Mouse (Mus musculus): ENCODE data around the gene Vnn1. TPM values are rescaled to one million over a fixed set of nuclear protein-coding genes. Genes with fewer than 3 reads are reported as not detected.

The Vnn1 gene
- polyA plus RNA-seq, 1 experiment = 1.00 TPM

GRCm38 (mm10) chr10:23923941-23924340, 29.5 kb downstream of the Vnn1 start:
- Histone ChIP-seq H3K27me3 (ENCODE audit: control insufficient read depth, insufficient read depth, low read length) (no peaks in the 10 kb centered on the region), H3K27ac (ENCODE audit: control insufficient read depth, insufficient read depth, low read length) (no peak overlapping the region), H3K36me3 (ENCODE audit: control insufficient read depth, insufficient read depth, low read length) (no peaks in the 10 kb centered on the region), H3K4me1 (replicated peaks; ENCODE audit: control insufficient read depth, insufficient read depth, low read length) (no peaks in the 10 kb centered on the region), H3K4me3 (ENCODE audit: control insufficient read depth, insufficient read depth, low read length) (no peak overlapping the region)
- WGBS = 88% methylated on average over 2 of the region's 2 CpGs
- no peak for DNase-seq
- no peak for TF ChIP-seq CTCF (IDR thresholded peaks at IDR 0.05; ENCODE audit: borderline replicate concordance, control insufficient read depth, extremely low read depth, insufficient read depth, low read length, poor library complexity)
- no peak for TF ChIP-seq POLR2A (IDR thresholded peaks at IDR 0.05; ENCODE audit: control insufficient read depth, extremely low read depth, insufficient read depth, low read length, poor library complexity)

- 60% methylated on average over 4 of the region's 4 CpGs for WGBS
- Histone ChIP-seq H3K4me1 (replicated peaks; ENCODE audit: control insufficient read depth, insufficient read depth, low read length) (no peaks in the 10 kb centered on the region), H3K4me3 (ENCODE audit: control insufficient read depth, insufficient read depth, low read length) (no peak overlapping the region), H3K27ac (ENCODE audit: control insufficient read depth, insufficient read depth, low read length) (no peak overlapping the region), H3K27me3 (ENCODE audit: control insufficient read depth, insufficient read depth, low read length) (no peaks in the 10 kb centered on the region), H3K36me3 (ENCODE audit: control insufficient read depth, insufficient read depth, low read length) (no peaks in the 10 kb centered on the region)
- no peak for TF ChIP-seq POLR2A (IDR thresholded peaks at IDR 0.05; ENCODE audit: control insufficient read depth, extremely low read depth, insufficient read depth, low read length, poor library complexity)
- TF ChIP-seq CTCF (IDR thresholded peaks at IDR 0.05; ENCODE audit: borderline replicate concordance, control insufficient read depth, extremely low read depth, insufficient read depth, low read length, poor library complexity) = no peak
- no peak for DNase-seq
Observed at GRCm38 (mm10) chr10:23937613-23938012, 43.1 kb downstream of the Vnn1 start.

- DNase-seq = no peak
- no peak within 1 kb of the TSS for H3K4me3 ChIP-seq (ENCODE audit: control insufficient read depth, insufficient read depth, low read length)
- no peaks in the 10 kb centered on the region for H3K27me3 ChIP-seq (ENCODE audit: control insufficient read depth, insufficient read depth, low read length)
- H3K4me1 ChIP-seq (replicated peaks; ENCODE audit: control insufficient read depth, insufficient read depth, low read length) = no peaks in the 10 kb centered on the region
- H3K36me3 ChIP-seq (ENCODE audit: control insufficient read depth, insufficient read depth, low read length) = no peaks in the 10 kb centered on the region
- H3K27ac ChIP-seq (ENCODE audit: control insufficient read depth, insufficient read depth, low read length) = no peak within 1 kb of the TSS
- TF ChIP-seq CTCF (IDR thresholded peaks at IDR 0.05; ENCODE audit: borderline replicate concordance, control insufficient read depth, extremely low read depth, insufficient read depth, low read length, poor library complexity) (no peak), POLR2A (IDR thresholded peaks at IDR 0.05; ENCODE audit: control insufficient read depth, extremely low read depth, insufficient read depth, low read length, poor library complexity) (no peak)
- WGBS = 89% methylated on average over 6 of the region's 6 CpGs
Observed at GRCm38 (mm10) chr10:23938312-23938711, 43.8 kb downstream of the Vnn1 start, which contains the start of gene Taar2. Gene Taar2 (plus strand): TSS chr10:23938572.

GRCm38 (mm10) chr10:23942465-23942864, 48.0 kb downstream of the Vnn1 start:
- H3K4me1 ChIP-seq (replicated peaks; ENCODE audit: control insufficient read depth, insufficient read depth, low read length) = no peaks in the 10 kb centered on the region
- H3K27me3 ChIP-seq (ENCODE audit: control insufficient read depth, insufficient read depth, low read length) = no peaks in the 10 kb centered on the region
- no peak overlapping the region for H3K27ac ChIP-seq (ENCODE audit: control insufficient read depth, insufficient read depth, low read length)
- no peak overlapping the region for H3K4me3 ChIP-seq (ENCODE audit: control insufficient read depth, insufficient read depth, low read length)
- DNase-seq = peak; percentile 27
- H3K36me3 ChIP-seq (ENCODE audit: control insufficient read depth, insufficient read depth, low read length) = no peaks in the 10 kb centered on the region
- WGBS = 86% methylated on average over 5 of the region's 5 CpGs
- TF ChIP-seq POLR2A (IDR thresholded peaks at IDR 0.05; ENCODE audit: control insufficient read depth, extremely low read depth, insufficient read depth, low read length, poor library complexity) (no peak), CTCF (IDR thresholded peaks at IDR 0.05; ENCODE audit: borderline replicate concordance, control insufficient read depth, extremely low read depth, insufficient read depth, low read length, poor library complexity) (no peak)

- Histone ChIP-seq H3K27ac (ENCODE audit: control insufficient read depth, insufficient read depth, low read length) (no peak overlapping the region), H3K4me3 (ENCODE audit: control insufficient read depth, insufficient read depth, low read length) (no peak overlapping the region), H3K27me3 (ENCODE audit: control insufficient read depth, insufficient read depth, low read length) (no peaks in the 10 kb centered on the region), H3K4me1 (replicated peaks; ENCODE audit: control insufficient read depth, insufficient read depth, low read length) (no peaks in the 10 kb centered on the region), H3K36me3 (ENCODE audit: control insufficient read depth, insufficient read depth, low read length) (no peaks in the 10 kb centered on the region)
- 59% methylated on average over 7 of the region's 7 CpGs for WGBS
- TF ChIP-seq CTCF (IDR thresholded peaks at IDR 0.05; ENCODE audit: borderline replicate concordance, control insufficient read depth, extremely low read depth, insufficient read depth, low read length, poor library complexity) (no peak), POLR2A (IDR thresholded peaks at IDR 0.05; ENCODE audit: control insufficient read depth, extremely low read depth, insufficient read depth, low read length, poor library complexity) (no peak)
- no peak for DNase-seq
Observed at GRCm38 (mm10) chr10:23948026-23948425, 53.5 kb downstream of the Vnn1 start.

GRCm38 (mm10) chr10:23949508-23950005, 55.1 kb downstream of the Vnn1 start, which contains the start of gene Taar3:
Gene Taar3 (plus strand): TSS chr10:23949558.
- H3K4me3 ChIP-seq (ENCODE audit: control insufficient read depth, insufficient read depth, low read length) = no peak within 1 kb of the TSS
- H3K27ac ChIP-seq (ENCODE audit: control insufficient read depth, insufficient read depth, low read length) = no peak within 1 kb of the TSS
- no peaks in the 10 kb centered on the region for H3K36me3 ChIP-seq (ENCODE audit: control insufficient read depth, insufficient read depth, low read length)
- no peak for DNase-seq
- no peak for TF ChIP-seq POLR2A (IDR thresholded peaks at IDR 0.05; ENCODE audit: control insufficient read depth, extremely low read depth, insufficient read depth, low read length, poor library complexity)
- no peak for TF ChIP-seq CTCF (IDR thresholded peaks at IDR 0.05; ENCODE audit: borderline replicate concordance, control insufficient read depth, extremely low read depth, insufficient read depth, low read length, poor library complexity)
- H3K4me1 ChIP-seq (replicated peaks; ENCODE audit: control insufficient read depth, insufficient read depth, low read length) = no peaks in the 10 kb centered on the region
- 92% methylated on average over 16 of the region's 16 CpGs for WGBS
- no peaks in the 10 kb centered on the region for H3K27me3 ChIP-seq (ENCODE audit: control insufficient read depth, insufficient read depth, low read length)

GRCm38 (mm10) chr10:23951714-23952113, 57.2 kb downstream of the Vnn1 start:
- Histone ChIP-seq H3K27me3 (ENCODE audit: control insufficient read depth, insufficient read depth, low read length) (no peaks in the 10 kb centered on the region), H3K36me3 (ENCODE audit: control insufficient read depth, insufficient read depth, low read length) (no peaks in the 10 kb centered on the region), H3K27ac (ENCODE audit: control insufficient read depth, insufficient read depth, low read length) (no peak overlapping the region), H3K4me1 (replicated peaks; ENCODE audit: control insufficient read depth, insufficient read depth, low read length) (no peaks in the 10 kb centered on the region), H3K4me3 (ENCODE audit: control insufficient read depth, insufficient read depth, low read length) (no peak overlapping the region)
- DNase-seq = no peak
- whole genome bisulfite sequencing = 87% methylated on average over 6 of the region's 6 CpGs
- TF ChIP-seq POLR2A (IDR thresholded peaks at IDR 0.05; ENCODE audit: control insufficient read depth, extremely low read depth, insufficient read depth, low read length, poor library complexity) (no peak), CTCF (IDR thresholded peaks at IDR 0.05; ENCODE audit: borderline replicate concordance, control insufficient read depth, extremely low read depth, insufficient read depth, low read length, poor library complexity) (no peak)

Other genes with a start within 250 kb of the Vnn1 start
- gene Rps12, start 107.4 kb upstream of the Vnn1 start, polyA plus RNA-seq (2012; rRNA removed) = 1,277 and 1,802 TPM in 2 replicates
- gene Slc18b1, start 97.7 kb upstream of the Vnn1 start, polyA plus RNA-seq (2012; rRNA removed) = 1.4 and 1.8 TPM in 2 replicates
- 1.8 and 2.0 TPM in 2 replicates for gene Vnn3, start 43.2 kb upstream of the Vnn1 start, polyA plus RNA-seq (2012; rRNA removed)
- not detected in 2 replicates for gene Taar1, start 25.7 kb downstream of the Vnn1 start, polyA plus RNA-seq (2012; rRNA removed)
- gene Taar2, start 43.9 kb downstream of the Vnn1 start, polyA plus RNA-seq (2012; rRNA removed) = not detected in 2 replicates
- gene Taar3, start 54.9 kb downstream of the Vnn1 start, polyA plus RNA-seq (2012; rRNA removed) = not detected in 2 replicates
- gene Taar4, start 65.8 kb downstream of the Vnn1 start, polyA plus RNA-seq (2012; rRNA removed) = 0.12 TPM in 1 of 2 replicates, not detected in the other
- gene Taar5, start 76.0 kb downstream of the Vnn1 start, polyA plus RNA-seq (2012; rRNA removed) = not detected in 2 replicates
- not detected in 2 replicates for gene Taar6, start 91.0 kb downstream of the Vnn1 start, polyA plus RNA-seq (2012; rRNA removed)
- gene Taar7a, start 98.8 kb downstream of the Vnn1 start, polyA plus RNA-seq (2012; rRNA removed) = not detected in 2 replicates
- gene Taar7b, start 105.3 kb downstream of the Vnn1 start, polyA plus RNA-seq (2012; rRNA removed) = not detected in 2 replicates
- gene Taar7d, start 132.5 kb downstream of the Vnn1 start, polyA plus RNA-seq (2012; rRNA removed) = not detected in 2 replicates
- not detected in 2 replicates for gene Taar7e, start 142.9 kb downstream of the Vnn1 start, polyA plus RNA-seq (2012; rRNA removed)
- not detected in 2 replicates for gene Taar7f, start 154.8 kb downstream of the Vnn1 start, polyA plus RNA-seq (2012; rRNA removed)
- not detected in 2 replicates for gene Taar8a, start 181.8 kb downstream of the Vnn1 start, polyA plus RNA-seq (2012; rRNA removed)
- not detected in 2 replicates for gene Taar8b, start 197.6 kb downstream of the Vnn1 start, polyA plus RNA-seq (2012; rRNA removed)
- not detected in 2 replicates for gene Taar8c, start 207.2 kb downstream of the Vnn1 start, polyA plus RNA-seq (2012; rRNA removed)
- gene Taar9, start 214.8 kb downstream of the Vnn1 start, polyA plus RNA-seq (2012; rRNA removed) = not detected in 2 replicates

Data from thymus, adult 2 months (tissue).